Mouse (Mus musculus): ENCODE data around the gene Marf1.

Gene Marf1

GRCm38 (mm10) chr16:14117299-14117698, 45.9 kb downstream of the Marf1 start:
- ChIA-PET POLR2A (interaction anchor here in 1 of 4 experiments (0.9 to 1.9 kb wide), 3 partner anchors 11 to 73 kb away, joined by 3 to 6 read pairs (median 3); no protein-coding TSS in a partner anchor), CTCF (no interaction called here)

GRCm38 (mm10) chr16:14112742-14113141, 50.4 kb downstream of the Marf1 start:
- ChIA-PET CTCF (interaction anchor here in 2 of 4 experiments (1.0 to 1.4 kb wide), 2 partner anchors 10 to 210 kb away, joined by 3 to 4 read pairs; partner anchors contain the start of genes Mpv17l (in 1 of the 2) and Pdxdc1 (in 1 of the 2)), POLR2A (interaction anchor here in 2 of 4 experiments (0.5 to 3.7 kb wide), 2 partner anchors 11 kb away, joined by 3 to 10 read pairs; no protein-coding TSS in a partner anchor)

- POLR2A ChIA-PET, result interaction anchor here in 2 of 4 experiments (0.5 to 3.7 kb wide), 3 partner anchors 11 to 12 kb away, joined by 3 to 10 read pairs (median 8); no protein-coding TSS in a partner anchor
- CTCF ChIA-PET, result interaction anchor here in 2 of 4 experiments (1.0 to 1.4 kb wide), 2 partner anchors 10 to 209 kb away, joined by 3 to 4 read pairs; partner anchors contain the start of genes Mpv17l (in 1 of the 2) and Pdxdc1 (in 1 of the 2)
These were observed 51.0 kb downstream of the Marf1 start for GRCm38 (mm10) chr16:14112133-14112532.

GRCm38 (mm10) chr16:14110922-14111321, 52.2 kb downstream of the Marf1 start:
- POLR2A ChIA-PET, result interaction anchor here in 1 of 4 experiments (1.9 kb wide), 1 partner anchor 13 kb away, joined by 8 read pairs; no protein-coding TSS in a partner anchor
- CTCF ChIA-PET, result no interaction called here

GRCm38 (mm10) chr16:14109651-14110230, 53.4 kb downstream of the Marf1 start:
- POLR2A ChIA-PET, result no interaction called here
- CTCF ChIA-PET, result interaction anchor here in 1 of 4 experiments (0.6 kb wide), 1 partner anchor 39 kb away, joined by 3 read pairs; no protein-coding TSS in a partner anchor

GRCm38 (mm10) chr16:14105891-14106290, 57.3 kb downstream of the Marf1 start:
- CTCF ChIA-PET, result no interaction called here
- POLR2A ChIA-PET, result interaction anchor here in 2 of 4 experiments (0.9 to 6.2 kb wide), 6 partner anchors 9 to 203 kb away, joined by 3 to 33 read pairs (median 4); partner anchors contain the start of genes Mpv17l (in 1 of the 2) and Pdxdc1 (in 1 of the 2)

- POLR2A ChIA-PET, result interaction anchor here in 2 of 4 experiments (1.1 to 1.6 kb wide), 3 partner anchors 39 to 192 kb away, joined by 3 to 5 read pairs (median 3); partner anchors contain the start of genes Mpv17l (in 1 of the 2) and Pdxdc1 (in 1 of the 2)
These were observed 71.4 kb downstream of the Marf1 start for GRCm38 (mm10) chr16:14091771-14092170.

GRCm38 (mm10) chr16:14089296-14089695, 73.9 kb downstream of the Marf1 start:
- POLR2A ChIA-PET, result interaction anchor here in 1 of 4 experiments (2.1 kb wide), 1 partner anchor 14 kb away, joined by 6 read pairs; no protein-coding TSS in a partner anchor

More at GRCm38 (mm10) chr16:14091771-14092170, 71.4 kb downstream of the Marf1 start:
- CTCF ChIA-PET, result no interaction called here

GRCm38 (mm10) chr16:14088249-14088648, 74.9 kb downstream of the Marf1 start:
- ChIA-PET POLR2A (interaction anchor here in 1 of 4 experiments (2.1 kb wide), 1 partner anchor 15 kb away, joined by 6 read pairs; no protein-coding TSS in a partner anchor), CTCF (no interaction called here)

More at GRCm38 (mm10) chr16:14089296-14089695, 73.9 kb downstream of the Marf1 start:
- CTCF ChIA-PET, result interaction anchor here in 1 of 4 experiments (0.6 kb wide), 1 partner anchor 190 kb away, joined by 3 read pairs; no protein-coding TSS in a partner anchor

GRCm38 (mm10) chr16:14082925-14083324, 80.2 kb downstream of the Marf1 start:
- CTCF ChIA-PET, result no interaction called here
- POLR2A ChIA-PET, result no interaction called here

- ChIA-PET POLR2A (interaction anchor here in 1 of 4 experiments (0.9 to 1.0 kb wide), 2 partner anchors 16 to 53 kb away, joined by 3 read pairs; no protein-coding TSS in a partner anchor), CTCF (no interaction called here)
These were observed 92.5 kb downstream of the Marf1 start for GRCm38 (mm10) chr16:14070471-14071169.

GRCm38 (mm10) chr16:14068701-14069100, 94.5 kb downstream of the Marf1 start:
- CTCF ChIA-PET, result interaction anchor here in 1 of 4 experiments (0.6 kb wide), 1 partner anchor 334 kb away, joined by 4 read pairs; no protein-coding TSS in a partner anchor
- POLR2A ChIA-PET, result interaction anchor here in 1 of 4 experiments (0.7 kb wide), 1 partner anchor 10 kb away, joined by 4 read pairs; no protein-coding TSS in a partner anchor

GRCm38 (mm10) chr16:14066571-14066970, 96.6 kb downstream of the Marf1 start:
- ChIA-PET POLR2A (interaction anchor here in 1 of 4 experiments (1.0 to 1.3 kb wide), 3 partner anchors 18 to 92 kb away, joined by 3 to 4 read pairs (median 3); no protein-coding TSS in a partner anchor), CTCF (interaction anchor here in 2 of 4 experiments (0.5 to 1.0 kb wide), 2 partner anchors 14 to 145 kb away, joined by 3 read pairs; no protein-coding TSS in a partner anchor)

- POLR2A ChIA-PET, result interaction anchor here in 1 of 4 experiments (0.6 kb wide), 1 partner anchor 95 kb away, joined by 5 read pairs; no protein-coding TSS in a partner anchor
- CTCF ChIA-PET, result no interaction called here
These were observed 103.3 kb downstream of the Marf1 start for GRCm38 (mm10) chr16:14059869-14060268.
